Mouse (Mus musculus) liver, adult (tissue): ENCODE data around the gene Gpatch2l.
A peak's percentile ranks its signal among the peaks of the same experiment; 100 is the strongest.

ENCODE experiments used
- GATA4 ChIP-seq: IDR thresholded peaks from 2 replicates; pipeline ENCODE4 v1.6.1; 2014; ENCODE audit warnings: mild to moderate bottlenecking, low read length; ENCODE audit not compliant: insufficient replicate concordance

Gene Gpatch2l

GRCm38 (mm10) chr12:86241604-86242536 lies at the start of gene Gpatch2l:
TSS of gene Gpatch2l (plus strand) at chr12:86241858.
- peak; percentile 42; the same call in 1 of the 2 replicates for TF ChIP-seq GATA4

GRCm38 (mm10) chr12:86192036-86192449 lies 49.6 kb upstream of the Gpatch2l start:
- no peak for TF ChIP-seq GATA4

- no peak for TF ChIP-seq GATA4
Observed at GRCm38 (mm10) chr12:86196944-86197343, 44.7 kb upstream of the Gpatch2l start.

- no peak for TF ChIP-seq GATA4
Observed at GRCm38 (mm10) chr12:86203443-86204057, 38.1 kb upstream of the Gpatch2l start.

- TF ChIP-seq GATA4 = no peak
Observed at GRCm38 (mm10) chr12:86211099-86211520, 30.5 kb upstream of the Gpatch2l start.

- no peak for TF ChIP-seq GATA4
Observed at GRCm38 (mm10) chr12:86212693-86213470, 28.8 kb upstream of the Gpatch2l start.

GRCm38 (mm10) chr12:86214201-86214600 lies 27.5 kb upstream of the Gpatch2l start:
- TF ChIP-seq GATA4 = no peak

- no peak for TF ChIP-seq GATA4
Observed at GRCm38 (mm10) chr12:86216687-86217421, 24.8 kb upstream of the Gpatch2l start.

- TF ChIP-seq GATA4 = no peak
Observed at GRCm38 (mm10) chr12:86220200-86221021, 21.2 kb upstream of the Gpatch2l start.

GRCm38 (mm10) chr12:86221074-86221703 lies 20.5 kb upstream of the Gpatch2l start:
- TF ChIP-seq GATA4 = no peak

GRCm38 (mm10) chr12:86234295-86234694 lies 7.4 kb upstream of the Gpatch2l start:
- no peak for TF ChIP-seq GATA4

GRCm38 (mm10) chr12:86238736-86239135 lies 2.9 kb upstream of the Gpatch2l start:
- TF ChIP-seq GATA4 = no peak

GRCm38 (mm10) chr12:86242563-86242962 lies 905 bp downstream of the Gpatch2l start:
- no peak for TF ChIP-seq GATA4

GRCm38 (mm10) chr12:86243936-86244335 lies 2.3 kb downstream of the Gpatch2l start:
- no peak for TF ChIP-seq GATA4

GRCm38 (mm10) chr12:86250183-86250582 lies 8.5 kb downstream of the Gpatch2l start:
- no peak for TF ChIP-seq GATA4
